Mouse (Mus musculus): Measurements from ENCODE around the gene Igsf21. TPM values are rescaled to one million over a fixed set of nuclear protein-coding genes. Genes with fewer than 3 reads are reported as not detected.
A peak's percentile ranks its signal among the peaks of the same experiment; 100 is the strongest.

The Igsf21 gene
- polyA plus RNA-seq, 1 experiment from 2014 or later: 1.4 TPM

- no peaks in the 10 kb centered on the region for H3K36me3 ChIP-seq
- H3K9ac ChIP-seq: no peak overlapping the region
- 3% methylated on average over 14 of the region's 14 CpGs for WGBS
- peaks cover 55% of the 10 kb centered on the region for H3K27me3 ChIP-seq
- no peak overlapping the region for H3K4me2 ChIP-seq
- H3K4me1 ChIP-seq: peaks cover 29% of the 10 kb centered on the region
- no peaks in the 10 kb centered on the region for H3K9me3 ChIP-seq (replicated peaks)
- H3K27ac ChIP-seq: no peak overlapping the region
- peak; percentile 49 for ATAC-seq (replicated peaks; ENCODE audit: low FRiP score)
- no peak overlapping the region for H3K4me3 ChIP-seq (replicated peaks)
Observed at GRCm38 (mm10) chr4:140214406-140214805, 32.2 kb downstream of the Igsf21 start.

- H3K9me3 ChIP-seq (replicated peaks): no peaks in the 10 kb centered on the region; the same call in 1 of the 2 replicates
- no peak overlapping the region for H3K4me3 ChIP-seq (replicated peaks)
- H3K27me3 ChIP-seq: peaks cover 58% of the 10 kb centered on the region
- no peak overlapping the region for H3K27ac ChIP-seq
- WGBS: 70% methylated on average over 11 of the region's 11 CpGs
- ATAC-seq (replicated peaks; ENCODE audit: low FRiP score): no peak
- H3K9ac ChIP-seq: no peak overlapping the region
- no peak overlapping the region for H3K4me2 ChIP-seq
- H3K36me3 ChIP-seq: no peaks in the 10 kb centered on the region
- H3K4me1 ChIP-seq: peaks cover 23% of the 10 kb centered on the region
Observed at GRCm38 (mm10) chr4:140210129-140210890, 36.3 kb downstream of the Igsf21 start.

GRCm38 (mm10) chr4:140205811-140206231 is 40.8 kb downstream of the Igsf21 start:
- WGBS: 63% methylated on average over 12 of the region's 12 CpGs

GRCm38 (mm10) chr4:140204775-140205174 is 41.8 kb downstream of the Igsf21 start:
- Histone ChIP-seq H3K4me2 (no peak overlapping the region), H3K27ac (no peak overlapping the region), H3K9ac (no peak overlapping the region), H3K27me3 (peaks cover 53% of the 10 kb centered on the region), H3K4me1 (peaks cover 29% of the 10 kb centered on the region), H3K36me3 (no peaks in the 10 kb centered on the region), H3K4me3 (replicated peaks) (no peak overlapping the region), H3K9me3 (replicated peaks) (no peaks in the 10 kb centered on the region; the same call in 1 of the 2 replicates)
- no peak for ATAC-seq (replicated peaks; ENCODE audit: low FRiP score)
- 48% methylated on average over 10 of the region's 10 CpGs for WGBS

More at GRCm38 (mm10) chr4:140205811-140206231, 40.8 kb downstream of the Igsf21 start:
- H3K4me1 ChIP-seq: peaks cover 24% of the 10 kb centered on the region
- no peak overlapping the region for H3K4me2 ChIP-seq
- H3K27ac ChIP-seq: no peak overlapping the region
- no peaks in the 10 kb centered on the region for H3K36me3 ChIP-seq
- no peak for ATAC-seq (replicated peaks; ENCODE audit: low FRiP score)
- no peaks in the 10 kb centered on the region; the same call in 1 of the 2 replicates for H3K9me3 ChIP-seq (replicated peaks)
- H3K4me3 ChIP-seq (replicated peaks): no peak overlapping the region
- no peak overlapping the region for H3K9ac ChIP-seq
- H3K27me3 ChIP-seq: peaks cover 61% of the 10 kb centered on the region

- Histone ChIP-seq H3K9ac (no peak overlapping the region), H3K27me3 (peaks cover 46% of the 10 kb centered on the region), H3K27ac (no peak overlapping the region), H3K4me3 (replicated peaks) (no peak overlapping the region), H3K4me1 (peaks cover 29% of the 10 kb centered on the region), H3K36me3 (no peaks in the 10 kb centered on the region), H3K4me2 (no peak overlapping the region), H3K9me3 (replicated peaks) (no peaks in the 10 kb centered on the region; the same call in 1 of the 2 replicates)
- ATAC-seq (replicated peaks; ENCODE audit: low FRiP score): peak; percentile 62
- 50% methylated on average over 12 of the region's 12 CpGs for WGBS
Observed at GRCm38 (mm10) chr4:140203696-140204272, 42.8 kb downstream of the Igsf21 start.

- WGBS: 53% methylated on average over 6 of the region's 6 CpGs
- H3K9ac ChIP-seq: no peak overlapping the region
- no peaks in the 10 kb centered on the region; the same call in 1 of the 2 replicates for H3K9me3 ChIP-seq (replicated peaks)
- H3K4me3 ChIP-seq (replicated peaks): no peak overlapping the region
- peaks cover 52% of the 10 kb centered on the region for H3K27me3 ChIP-seq
- no peaks in the 10 kb centered on the region for H3K36me3 ChIP-seq
- no peak for ATAC-seq (replicated peaks; ENCODE audit: low FRiP score)
- H3K27ac ChIP-seq: no peak overlapping the region
- H3K4me2 ChIP-seq: no peak overlapping the region
- peaks cover 25% of the 10 kb centered on the region for H3K4me1 ChIP-seq
Observed at GRCm38 (mm10) chr4:140202196-140202595, 44.4 kb downstream of the Igsf21 start.

- H3K27me3 ChIP-seq: peaks cover 48% of the 10 kb centered on the region
- H3K27ac ChIP-seq: no peak overlapping the region
- no peaks in the 10 kb centered on the region for H3K9me3 ChIP-seq (replicated peaks)
- no peak overlapping the region for H3K4me3 ChIP-seq (replicated peaks)
- no peak overlapping the region for H3K4me2 ChIP-seq
- no peak overlapping the region for H3K9ac ChIP-seq
- 43% methylated on average over 14 of the region's 14 CpGs for WGBS
- no peaks in the 10 kb centered on the region for H3K36me3 ChIP-seq
- no peak for ATAC-seq (replicated peaks; ENCODE audit: low FRiP score)
- peaks cover 22% of the 10 kb centered on the region for H3K4me1 ChIP-seq
Observed at GRCm38 (mm10) chr4:140200296-140200695, 46.3 kb downstream of the Igsf21 start.

- no peak overlapping the region for H3K27ac ChIP-seq
- WGBS: 76% methylated on average over 9 of the region's 9 CpGs
Observed at GRCm38 (mm10) chr4:140196717-140197116, 49.9 kb downstream of the Igsf21 start.

GRCm38 (mm10) chr4:140192276-140193002 is 54.1 kb downstream of the Igsf21 start:
- Histone ChIP-seq H3K36me3 (no peaks in the 10 kb centered on the region), H3K9me3 (replicated peaks) (no peaks in the 10 kb centered on the region), H3K27me3 (peaks cover 37% of the 10 kb centered on the region), H3K4me1 (no peaks in the 10 kb centered on the region), H3K9ac (no peak overlapping the region), H3K4me2 (no peak overlapping the region), H3K27ac (no peak overlapping the region), H3K4me3 (replicated peaks) (no peak overlapping the region)
- ATAC-seq (replicated peaks; ENCODE audit: low FRiP score): no peak
- WGBS: 81% methylated on average over 18 of the region's 18 CpGs

More at GRCm38 (mm10) chr4:140196717-140197116, 49.9 kb downstream of the Igsf21 start:
- Histone ChIP-seq H3K27me3 (peaks cover 32% of the 10 kb centered on the region), H3K9me3 (replicated peaks) (no peaks in the 10 kb centered on the region), H3K4me3 (replicated peaks) (no peak overlapping the region), H3K9ac (no peak overlapping the region), H3K36me3 (no peaks in the 10 kb centered on the region), H3K4me2 (no peak overlapping the region), H3K4me1 (peaks cover 6% of the 10 kb centered on the region; the same call in 1 of the 2 replicates)
- ATAC-seq (replicated peaks; ENCODE audit: low FRiP score): no peak

- ATAC-seq (replicated peaks; ENCODE audit: low FRiP score): no peak
- Histone ChIP-seq H3K9ac (no peak overlapping the region), H3K27ac (no peak overlapping the region), H3K9me3 (replicated peaks) (no peaks in the 10 kb centered on the region), H3K36me3 (no peaks in the 10 kb centered on the region), H3K4me3 (replicated peaks) (no peak overlapping the region), H3K4me1 (no peaks in the 10 kb centered on the region), H3K27me3 (peaks cover 31% of the 10 kb centered on the region), H3K4me2 (no peak overlapping the region)
- 88% methylated on average over 9 of the region's 9 CpGs for WGBS
Observed at GRCm38 (mm10) chr4:140189601-140190000, 57.0 kb downstream of the Igsf21 start.

- H3K36me3 ChIP-seq: no peaks in the 10 kb centered on the region
- H3K27me3 ChIP-seq: peaks cover 34% of the 10 kb centered on the region
- no peak overlapping the region for H3K4me2 ChIP-seq
- no peak overlapping the region for H3K27ac ChIP-seq
- H3K9ac ChIP-seq: no peak overlapping the region
- no peaks in the 10 kb centered on the region for H3K9me3 ChIP-seq (replicated peaks)
- 84% methylated on average over 7 of the region's 7 CpGs for WGBS
- no peak overlapping the region for H3K4me3 ChIP-seq (replicated peaks)
- no peak for ATAC-seq (replicated peaks; ENCODE audit: low FRiP score)
- H3K4me1 ChIP-seq: no peaks in the 10 kb centered on the region
Observed at GRCm38 (mm10) chr4:140188626-140189025, 58.0 kb downstream of the Igsf21 start.

Measured in kidney, embryonic 15.5 days (tissue).